Mouse (Mus musculus) hindbrain, embryonic 14.5 days (tissue): ENCODE results near the gene Gm20521. TPM values are rescaled to one million over a fixed set of nuclear protein-coding genes. Genes with fewer than 3 reads are reported as not detected.

Experiments used
- ATAC-seq: fragments of 200-750 bp; cut with Nextera tagmentation; 2 replicates; pipeline ENCODE4 v1.8.0; 2017; ENCODE audit warnings: moderate number of reproducible peaks, mild to moderate bottlenecking, moderate TSS enrichment, moderate library complexity; ENCODE audit not compliant: low FRiP score
- DNase-seq: peaks from one replicate; pipeline ENCODE4 v3.0.0-alpha.2; 2015; ENCODE audit warnings: low spot score
- H3K27ac ChIP-seq: fragments of 300-500 bp; sonication (generic); 2 replicates; pipeline ENCODE4 v1.5.1; 2014; ENCODE audit warnings: mild to moderate bottlenecking, moderate library complexity
- H3K27me3 ChIP-seq: fragments of 300-500 bp; sonication (generic); 2 replicates; pipeline ENCODE4 v1.6.1; 2014; ENCODE audit warnings: mild to moderate bottlenecking, low read length, mixed read lengths; ENCODE audit not compliant: control insufficient read depth, insufficient read depth
- H3K36me3 ChIP-seq: fragments of 300-500 bp; sonication (generic); replicated peaks from 2 replicates; pipeline ENCODE4 v1.6.1; 2014; ENCODE audit not compliant: control insufficient read depth, insufficient read depth
- H3K4me1 ChIP-seq: fragments of 300-500 bp; sonication (generic); replicated peaks from 2 replicates; pipeline ENCODE4 v1.6.1; 2014; ENCODE audit warnings: antibody characterized with exemption, low read length, mixed read lengths; ENCODE audit not compliant: control insufficient read depth, insufficient read depth
- H3K4me2 ChIP-seq: fragments of 300-500 bp; sonication (generic); replicated peaks from 2 replicates; pipeline ENCODE4 v1.6.1; 2014; ENCODE audit warnings: mild to moderate bottlenecking, moderate library complexity
- H3K4me3 ChIP-seq: fragments of 300-500 bp; sonication (generic); replicated peaks from 2 replicates; pipeline ENCODE4 v1.5.1; 2014; ENCODE audit warnings: mild to moderate bottlenecking, low read length
- H3K9ac ChIP-seq: fragments of 300-500 bp; sonication (generic); 2 replicates; pipeline ENCODE4 v1.6.1; 2014
- H3K9me3 ChIP-seq: fragments of 300-500 bp; sonication (generic); 2 replicates; pipeline ENCODE4 v1.6.1; 2016; ENCODE audit warnings: low read length; ENCODE audit not compliant: control insufficient read depth
- WGBS: fragments of 180-500 bp; shearing (Covaris S2); extraction: QIAGEN DNeasy Blood & Tissue Kit; methylation state at CpG from one replicate; pipeline ENCODE4 v1.1.7; 2014; 5-methylcytosine and 5-hydroxymethylcytosine counted together
- polyA plus RNA-seq: library from polyadenylated mRNA; unstranded; fragments of >200 nt; fragmentation: Nextera tagmentation; extraction: Ambion mirVana; gene quantifications from 2 replicates; pipeline ENCODE4 v1.2.1, GENCODE M21; 2014

Gene Gm20521
- polyA plus RNA-seq, 1 experiment from 2014 or later: not detected

- peak; percentile 61 for ATAC-seq
- H3K27me3 ChIP-seq: no peaks in the 10 kb centered on the region
- no peaks in the 10 kb centered on the region for H3K9me3 ChIP-seq
- H3K4me1 ChIP-seq: peaks cover 11% of the 10 kb centered on the region
- peaks cover 42% of the 10 kb centered on the region for H3K36me3 ChIP-seq
- peak overlapping the region; percentile 85 for H3K4me2 ChIP-seq
- 3% methylated on average over 60 of the region's 69 CpGs for WGBS
- peak overlapping the region; percentile 83 for H3K4me3 ChIP-seq
- no peak for DNase-seq
- H3K9ac ChIP-seq: peak overlapping the region; percentile 95
- peak overlapping the region; percentile 94 for H3K27ac ChIP-seq
Observed at GRCm38 (mm10) chr14:54912109-54912850, 29.0 kb downstream of the Gm20521 start.

GRCm38 (mm10) chr14:54912886-54913285 is 29.6 kb downstream of the Gm20521 start, which contains the start of gene Slc22a17:
Slc22a17 (minus strand) TSS chr14:54913132.
- Histone ChIP-seq H3K36me3 (peaks cover 39% of the 10 kb centered on the region), H3K4me1 (peaks cover 11% of the 10 kb centered on the region), H3K27ac (peak within 1 kb of the TSS; percentile 94), H3K4me2 (peak within 1 kb of the TSS; percentile 85), H3K4me3 (peak within 1 kb of the TSS; percentile 83), H3K9ac (peak within 1 kb of the TSS; percentile 95), H3K27me3 (no peaks in the 10 kb centered on the region), H3K9me3 (no peaks in the 10 kb centered on the region)
- WGBS: 0% methylated on average over 27 of the region's 28 CpGs
- ATAC-seq (peak; percentile 96), DNase-seq (peak; percentile 87)

GRCm38 (mm10) chr14:54913343-54913742 is 30.1 kb downstream of the Gm20521 start:
- H3K4me1 ChIP-seq: peaks cover 11% of the 10 kb centered on the region
- no peak for ATAC-seq
- H3K4me2 ChIP-seq: peak overlapping the region; percentile 85
- H3K4me3 ChIP-seq: peak overlapping the region; percentile 83
- peak overlapping the region; percentile 95 for H3K9ac ChIP-seq
- no peak for DNase-seq
- H3K36me3 ChIP-seq: peaks cover 34% of the 10 kb centered on the region
- no peaks in the 10 kb centered on the region for H3K9me3 ChIP-seq
- peak overlapping the region; percentile 94 for H3K27ac ChIP-seq
- 15% methylated on average over 10 of the region's 10 CpGs for WGBS
- no peaks in the 10 kb centered on the region for H3K27me3 ChIP-seq

GRCm38 (mm10) chr14:54920076-54920685 is 36.9 kb downstream of the Gm20521 start:
- DNase-seq (no peak), ATAC-seq (no peak)
- Histone ChIP-seq H3K27me3 (no peaks in the 10 kb centered on the region), H3K4me3 (no peak overlapping the region), H3K9me3 (peaks cover 14% of the 10 kb centered on the region; the same call in 1 of the 2 replicates), H3K27ac (no peak overlapping the region), H3K9ac (no peak overlapping the region), H3K4me2 (no peak overlapping the region), H3K36me3 (peaks cover 17% of the 10 kb centered on the region), H3K4me1 (no peaks in the 10 kb centered on the region)
- 96% methylated on average over 16 of the region's 16 CpGs for WGBS

- Histone ChIP-seq H3K9ac (peak overlapping the region; percentile 74; the same call in 1 of the 2 replicates), H3K27me3 (no peaks in the 10 kb centered on the region), H3K9me3 (peaks cover 14% of the 10 kb centered on the region; the same call in 1 of the 2 replicates), H3K27ac (peak overlapping the region; percentile 83), H3K4me2 (peak overlapping the region; percentile 83), H3K4me3 (peak overlapping the region; percentile 45), H3K36me3 (no peaks in the 10 kb centered on the region), H3K4me1 (peaks cover 12% of the 10 kb centered on the region; the same call in 1 of the 2 replicates)
- ATAC-seq (peak; percentile 38; the same call in 1 of the 2 replicates), DNase-seq (no peak)
- WGBS: 11% methylated on average over 7 of the region's 7 CpGs
Observed at GRCm38 (mm10) chr14:54924641-54925348, 41.6 kb downstream of the Gm20521 start.

- Histone ChIP-seq H3K4me3 (peak within 1 kb of the TSS; percentile 45), H3K4me1 (peaks cover 18% of the 10 kb centered on the region; the same call in 1 of the 2 replicates), H3K4me2 (peak within 1 kb of the TSS; percentile 83), H3K27me3 (no peaks in the 10 kb centered on the region), H3K9ac (peak within 1 kb of the TSS; percentile 74), H3K9me3 (peaks cover 11% of the 10 kb centered on the region; the same call in 1 of the 2 replicates), H3K27ac (peak within 1 kb of the TSS; percentile 83), H3K36me3 (no peaks in the 10 kb centered on the region)
- peak; percentile 57 for DNase-seq
- peak; percentile 69 for ATAC-seq
- WGBS: 3% methylated on average over 56 of the region's 57 CpGs
Observed at GRCm38 (mm10) chr14:54925349-54926342, 42.4 kb downstream of the Gm20521 start, which contains the start of gene Efs. Efs (minus strand) TSS chr14:54926126.

GRCm38 (mm10) chr14:54926401-54927158 is 43.3 kb downstream of the Gm20521 start:
- no peaks in the 10 kb centered on the region for H3K27me3 ChIP-seq
- ATAC-seq: peak; percentile 68

More at GRCm38 (mm10) chr14:54926401-54927158, 43.3 kb downstream of the Gm20521 start:
- peak overlapping the region; percentile 83 for H3K4me2 ChIP-seq
- H3K9me3 ChIP-seq: peaks cover 1% of the 10 kb centered on the region; the same call in 1 of the 2 replicates
- WGBS: under 1% methylated on average over 40 of the region's 58 CpGs
- peak overlapping the region; percentile 74 for H3K9ac ChIP-seq
- peaks cover 20% of the 10 kb centered on the region; the same call in 1 of the 2 replicates for H3K4me1 ChIP-seq
- peak overlapping the region; percentile 83 for H3K27ac ChIP-seq
- no peaks in the 10 kb centered on the region for H3K36me3 ChIP-seq
- peak overlapping the region; percentile 45 for H3K4me3 ChIP-seq
- peak; percentile 60 for DNase-seq
